21 mouse cellular contexts compared by ENCODE assay signal in the genomic region with DNA sequence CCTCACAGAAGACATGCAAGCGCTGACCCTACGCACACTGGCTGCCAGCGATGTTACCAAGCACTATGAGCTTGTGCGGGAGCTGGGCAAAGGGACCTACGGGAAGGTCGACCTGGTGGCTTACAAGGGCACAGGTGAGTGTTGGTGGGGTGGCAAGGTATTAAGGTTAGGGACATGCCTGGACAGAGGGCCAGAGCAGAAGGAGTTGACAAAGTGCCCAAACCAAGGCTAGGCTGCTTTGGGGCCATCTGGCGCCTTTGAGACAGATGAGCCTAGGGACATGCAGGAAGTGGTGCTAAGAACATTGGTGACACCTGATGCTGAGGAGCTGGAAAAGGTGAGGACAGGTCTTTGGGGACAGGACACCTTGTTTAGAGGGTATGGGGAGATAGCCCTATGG. TPM values are rescaled to one million over a fixed set of nuclear protein-coding genes. Genes with fewer than 3 reads are reported as not detected.
DNase-seq lines count a peak whose midpoint lies in the region; ATAC-seq lines count a peak whose summit lies in the region.
"Had no signal": no experiment of that assay in that cellular context is flagged by ENCODE, and none has a peak within 500 bp of the region (broad histone marks: within the 10 kb centered on the region; RNA-seq: fewer than 3 reads in every experiment).

No protein-coding gene starts in this region.

- H3K27me3 ChIP-seq in neural tube, embryonic 11.5 days (ENCODE audit: control insufficient read depth, insufficient read depth, low read length) = no peaks in the 10 kb centered on the region
- H3K27me3 ChIP-seq: embryonic facial prominence, embryonic 12.5 days; forebrain, embryonic 15.5 days; hindbrain, embryonic 12.5 days had no signal

- no peak for DNase-seq in cerebellum, postnatal 4 days (ENCODE audit: low spot score in 2 of 2)
- DNase-seq in neural tube, embryonic 11.5 days (ENCODE audit: low spot score) = peak; percentile 8
- DNase-seq in neural tube, embryonic 10.5 days (ENCODE audit: extremely low spot score, low spot score) = no peak
- peak; percentile 72 for DNase-seq in cerebellum, adult 9-10 months
- no peak for DNase-seq in frontal cortex, postnatal 14 days (ENCODE audit: low spot score in 2 of 2)
- no peak for DNase-seq in kidney, postnatal 4 days
- DNase-seq: adrenal gland, postnatal 14 days; B cell, adult 2 months; gastrocnemius, postnatal 10 days; heart, adult 18-20 months; heart, postnatal 10 days; heart, postnatal 4 days had no signal

- no peak overlapping the region for H3K9ac ChIP-seq in neural tube, embryonic 11.5 days (ENCODE audit: low read length)
- H3K9ac ChIP-seq: embryonic facial prominence, embryonic 12.5 days; forebrain, embryonic 15.5 days; hindbrain, embryonic 12.5 days had no signal

- WGBS in neural tube, embryonic 11.5 days = 94% methylated on average over 7 of the region's 7 CpGs

- no peak overlapping the region for H3K4me3 ChIP-seq in neural tube, embryonic 11.5 days (ENCODE audit: low read depth, low read length)
- H3K4me3 ChIP-seq: embryonic facial prominence, embryonic 12.5 days; forebrain, embryonic 15.5 days; heart, embryonic 10.5 days; hindbrain, embryonic 12.5 days had no signal

- no peak overlapping the region for H3K4me2 ChIP-seq in neural tube, embryonic 11.5 days (ENCODE audit: low read depth)
- H3K4me2 ChIP-seq: embryonic facial prominence, embryonic 12.5 days; forebrain, embryonic 15.5 days had no signal

- H3K9me3 ChIP-seq in neural tube, embryonic 11.5 days (ENCODE audit: control insufficient read depth, low read length) = no peaks in the 10 kb centered on the region
- H3K9me3 ChIP-seq: embryonic facial prominence, embryonic 12.5 days; forebrain, embryonic 15.5 days; heart, embryonic 10.5 days; hindbrain, embryonic 12.5 days had no signal

- ATAC-seq in cerebellum, adult (ENCODE audit: insufficient number of reproducible peaks, low FRiP score, low TSS enrichment) = peak; percentile 34; the same call in 1 of the 2 replicates
- ATAC-seq in neural tube, embryonic 11.5 days (ENCODE audit: insufficient read depth, low FRiP score, low TSS enrichment) = no peak
- ATAC-seq: CD4-positive, CD25-positive, alpha-beta regulatory T cell, adult 4 months; forebrain, embryonic 15.5 days; hindbrain, embryonic 16.5 days; inflammation-experienced regulatory T-cells, adult 6 months; intestine, postnatal 0 days had no signal

- H3K4me1 ChIP-seq in neural tube, embryonic 11.5 days (ENCODE audit: control insufficient read depth, insufficient read depth, low read length) = no peaks in the 10 kb centered on the region; the same call in 1 of the 2 replicates
- H3K4me1 ChIP-seq: embryonic facial prominence, embryonic 12.5 days had no signal

- H3K27ac ChIP-seq in neural tube, embryonic 11.5 days (ENCODE audit: low read depth, low read length) = no peak overlapping the region
- H3K27ac ChIP-seq: embryonic facial prominence, embryonic 12.5 days; heart, embryonic 10.5 days; hindbrain, embryonic 12.5 days had no signal

- H3K36me3 ChIP-seq in neural tube, embryonic 11.5 days (ENCODE audit: control insufficient read depth, insufficient read depth, low read length) = peaks cover 34% of the 10 kb centered on the region

RNA-seq across cellular contexts. Expression of a gene that starts 17.5 kb away (rescaled TPM):
- 206 and 227 TPM in 2 replicates for polyA plus RNA-seq in neural tube, embryonic 11.5 days (2014; fragmentation: Nextera tagmentation; extraction: Ambion mirVana)

Comparison
In these comparisons a context has a peak if more than half of its experiments do, and no peak if none do; other contexts are left out.
1. DNase-seq: peak in neural tube, embryonic 11.5 days (single experiment) and cerebellum, adult 9-10 months (single experiment); none in cerebellum, postnatal 4 days (0 of 2), neural tube, embryonic 10.5 days (single experiment), frontal cortex, postnatal 14 days (0 of 2) and kidney, postnatal 4 days (0 of 2).